Mouse (Mus musculus) R1 (cell line): Measurements from ENCODE around the gene Rere.
"Not testable (repeated sequence)": the region's sequence is repeated elsewhere in the genome, so short reads cannot be mapped to it uniquely, and the experiment has no call there.

Source experiments
- DNase-seq: peaks from one replicate; pipeline ENCODE4 v3.0.0-alpha.2; 2018; ENCODE audit warnings: low read depth, low spot score

The Rere gene

GRCm38 (mm10) chr4:150509026-150509712, 227.7 kb downstream of the Rere start:
- no peak for DNase-seq

- no peak for DNase-seq
Observed at GRCm38 (mm10) chr4:150510036-150510435, 228.6 kb downstream of the Rere start.

GRCm38 (mm10) chr4:150513387-150513786, 231.9 kb downstream of the Rere start:
- not testable (repeated sequence) for DNase-seq

GRCm38 (mm10) chr4:150516201-150516600, 234.8 kb downstream of the Rere start:
- DNase-seq = no peak

GRCm38 (mm10) chr4:150517381-150517780, 235.9 kb downstream of the Rere start:
- peak; percentile 13 for DNase-seq

GRCm38 (mm10) chr4:150518826-150519225, 237.4 kb downstream of the Rere start:
- peak; percentile 75 for DNase-seq

- no peak for DNase-seq
Observed at GRCm38 (mm10) chr4:150520069-150520468, 238.6 kb downstream of the Rere start.

GRCm38 (mm10) chr4:150522425-150522824, 241.0 kb downstream of the Rere start:
- DNase-seq = peak; percentile 46

GRCm38 (mm10) chr4:150523351-150523750, 241.9 kb downstream of the Rere start:
- peak; percentile 90 for DNase-seq

- no peak for DNase-seq
Observed at GRCm38 (mm10) chr4:150526269-150526668, 244.8 kb downstream of the Rere start.

GRCm38 (mm10) chr4:150528426-150528825, 247.0 kb downstream of the Rere start:
- DNase-seq = no peak

- no peak for DNase-seq
Observed at GRCm38 (mm10) chr4:150528846-150529245, 247.4 kb downstream of the Rere start.

- DNase-seq = no peak
Observed at GRCm38 (mm10) chr4:150531869-150532268, 250.4 kb downstream of the Rere start.

GRCm38 (mm10) chr4:150536821-150537510, 255.5 kb downstream of the Rere start:
- DNase-seq = no peak

- DNase-seq = no peak
Observed at GRCm38 (mm10) chr4:150539846-150540245, 258.4 kb downstream of the Rere start.

GRCm38 (mm10) chr4:150540392-150541094, 259.1 kb downstream of the Rere start:
- DNase-seq = peak; percentile 75

- DNase-seq = no peak
Observed at GRCm38 (mm10) chr4:150544231-150544630, 262.8 kb downstream of the Rere start.

GRCm38 (mm10) chr4:150544652-150545258, 263.3 kb downstream of the Rere start:
- peak; percentile 59 for DNase-seq

GRCm38 (mm10) chr4:150545775-150546174, 264.3 kb downstream of the Rere start:
- DNase-seq = no peak

GRCm38 (mm10) chr4:150546296-150546695, 264.9 kb downstream of the Rere start:
- not testable (repeated sequence) for DNase-seq

- no peak for DNase-seq
Observed at GRCm38 (mm10) chr4:150549393-150549792, 267.9 kb downstream of the Rere start.
